Mouse (Mus musculus): Measurements from ENCODE around the gene Rab13. TPM values are rescaled to one million over a fixed set of nuclear protein-coding genes. Genes with fewer than 3 reads are reported as not detected.

Gene Rab13
- polyA plus RNA-seq, 1 experiment, result 0.12 TPM

- H3K36me3 ChIP-seq (ENCODE audit: control insufficient read depth), result peaks cover 33% of the 10 kb centered on the region
- no peaks in the 10 kb centered on the region for H3K9me3 ChIP-seq (ENCODE audit: control insufficient read depth, low read length)
- TF ChIP-seq GATA1 (IDR thresholded peaks at IDR 0.05; ENCODE audit: low read length), result no peak
- no peak for TF ChIP-seq TAL1 (IDR thresholded peaks at IDR 0.05; ENCODE audit: low read length)
- peak within 1 kb of the TSS; percentile 88 for H3K4me3 ChIP-seq (replicated peaks)
- no peaks in the 10 kb centered on the region for H3K27me3 ChIP-seq (ENCODE audit: control insufficient read depth)
- peaks cover 35% of the 10 kb centered on the region for H3K4me1 ChIP-seq (ENCODE audit: control insufficient read depth)
These were observed 40.3 kb downstream of the Rab13 start, which contains the start of gene Crtc2 for GRCm38 (mm10) chr3:90253653-90254418. Gene Crtc2, plus strand, starts transcription at chr3:90254163.

GRCm38 (mm10) chr3:90254419-90255193 lies 41.1 kb downstream of the Rab13 start:
- no peak for TF ChIP-seq GATA1 (IDR thresholded peaks at IDR 0.05; ENCODE audit: low read length)
- no peak for TF ChIP-seq TAL1 (IDR thresholded peaks at IDR 0.05; ENCODE audit: low read length)
- Histone ChIP-seq H3K4me3 (replicated peaks) (peak overlapping the region; percentile 88), H3K4me1 (ENCODE audit: control insufficient read depth) (peaks cover 31% of the 10 kb centered on the region), H3K36me3 (ENCODE audit: control insufficient read depth) (peaks cover 40% of the 10 kb centered on the region), H3K27me3 (ENCODE audit: control insufficient read depth) (no peaks in the 10 kb centered on the region), H3K9me3 (ENCODE audit: control insufficient read depth, low read length) (no peaks in the 10 kb centered on the region)

- Histone ChIP-seq H3K9me3 (ENCODE audit: control insufficient read depth, low read length) (no peaks in the 10 kb centered on the region), H3K4me1 (ENCODE audit: control insufficient read depth) (peaks cover 31% of the 10 kb centered on the region), H3K4me3 (replicated peaks) (peak overlapping the region; percentile 88), H3K36me3 (ENCODE audit: control insufficient read depth) (peaks cover 46% of the 10 kb centered on the region), H3K27me3 (ENCODE audit: control insufficient read depth) (no peaks in the 10 kb centered on the region)
- TF ChIP-seq TAL1 (IDR thresholded peaks at IDR 0.05; ENCODE audit: low read length) (no peak), GATA1 (IDR thresholded peaks at IDR 0.05; ENCODE audit: low read length) (no peak)
These were observed 41.7 kb downstream of the Rab13 start for GRCm38 (mm10) chr3:90255194-90255565.

GRCm38 (mm10) chr3:90255784-90256353 lies 42.4 kb downstream of the Rab13 start:
- peaks cover 29% of the 10 kb centered on the region for H3K4me1 ChIP-seq (ENCODE audit: control insufficient read depth)
- no peak overlapping the region for H3K4me3 ChIP-seq (replicated peaks)
- H3K36me3 ChIP-seq (ENCODE audit: control insufficient read depth), result peaks cover 50% of the 10 kb centered on the region
- H3K27me3 ChIP-seq (ENCODE audit: control insufficient read depth), result no peaks in the 10 kb centered on the region
- TF ChIP-seq TAL1 (IDR thresholded peaks at IDR 0.05; ENCODE audit: low read length) (no peak), GATA1 (IDR thresholded peaks at IDR 0.05; ENCODE audit: low read length) (no peak)
- H3K9me3 ChIP-seq (ENCODE audit: control insufficient read depth, low read length), result no peaks in the 10 kb centered on the region

- Histone ChIP-seq H3K36me3 (ENCODE audit: control insufficient read depth) (peaks cover 51% of the 10 kb centered on the region), H3K27me3 (ENCODE audit: control insufficient read depth) (no peaks in the 10 kb centered on the region), H3K4me3 (replicated peaks) (no peak overlapping the region), H3K4me1 (ENCODE audit: control insufficient read depth) (peaks cover 29% of the 10 kb centered on the region), H3K9me3 (ENCODE audit: control insufficient read depth, low read length) (no peaks in the 10 kb centered on the region)
- TF ChIP-seq GATA1 (IDR thresholded peaks at IDR 0.05; ENCODE audit: low read length), result no peak
- TF ChIP-seq TAL1 (IDR thresholded peaks at IDR 0.05; ENCODE audit: low read length), result no peak
These were observed 43.4 kb downstream of the Rab13 start for GRCm38 (mm10) chr3:90256731-90257530.

- Histone ChIP-seq H3K4me3 (replicated peaks) (no peak overlapping the region), H3K9me3 (ENCODE audit: control insufficient read depth, low read length) (no peaks in the 10 kb centered on the region), H3K36me3 (ENCODE audit: control insufficient read depth) (peaks cover 66% of the 10 kb centered on the region), H3K4me1 (ENCODE audit: control insufficient read depth) (peaks cover 29% of the 10 kb centered on the region), H3K27me3 (ENCODE audit: control insufficient read depth) (no peaks in the 10 kb centered on the region)
- TF ChIP-seq GATA1 (IDR thresholded peaks at IDR 0.05; ENCODE audit: low read length), result no peak
- no peak for TF ChIP-seq TAL1 (IDR thresholded peaks at IDR 0.05; ENCODE audit: low read length)
These were observed 45.0 kb downstream of the Rab13 start for GRCm38 (mm10) chr3:90258521-90258920.

GRCm38 (mm10) chr3:90263121-90263771 lies 49.8 kb downstream of the Rab13 start:
- no peak for TF ChIP-seq GATA1 (IDR thresholded peaks at IDR 0.05; ENCODE audit: low read length)
- no peak for TF ChIP-seq TAL1 (IDR thresholded peaks at IDR 0.05; ENCODE audit: low read length)
- Histone ChIP-seq H3K4me1 (ENCODE audit: control insufficient read depth) (peaks cover 38% of the 10 kb centered on the region), H3K36me3 (ENCODE audit: control insufficient read depth) (peaks cover 63% of the 10 kb centered on the region), H3K9me3 (ENCODE audit: control insufficient read depth, low read length) (no peaks in the 10 kb centered on the region), H3K4me3 (replicated peaks) (no peak overlapping the region), H3K27me3 (ENCODE audit: control insufficient read depth) (no peaks in the 10 kb centered on the region)

GRCm38 (mm10) chr3:90264687-90265033 lies 51.2 kb downstream of the Rab13 start:
- peak overlapping the region; percentile 91 for H3K4me3 ChIP-seq (replicated peaks)
- no peaks in the 10 kb centered on the region for H3K9me3 ChIP-seq (ENCODE audit: control insufficient read depth, low read length)
- peaks cover 47% of the 10 kb centered on the region for H3K4me1 ChIP-seq (ENCODE audit: control insufficient read depth)
- no peaks in the 10 kb centered on the region for H3K27me3 ChIP-seq (ENCODE audit: control insufficient read depth)
- H3K36me3 ChIP-seq (ENCODE audit: control insufficient read depth), result peaks cover 53% of the 10 kb centered on the region
- TF ChIP-seq GATA1 (IDR thresholded peaks at IDR 0.05; ENCODE audit: low read length) (no peak), TAL1 (IDR thresholded peaks at IDR 0.05; ENCODE audit: low read length) (no peak)
